Mouse (Mus musculus): Measurements from ENCODE around the gene A030005K14Rik. TPM values are rescaled to one million over a fixed set of nuclear protein-coding genes. Genes with fewer than 3 reads are reported as not detected.
A peak's percentile ranks its signal among the peaks of the same experiment; 100 is the strongest.

A030005K14Rik gene
- polyA plus RNA-seq, 1 experiment from 2014 or later = not detected

- H3K4me3 ChIP-seq = no peak overlapping the region
- ATAC-seq = no peak
- no peaks in the 10 kb centered on the region for H3K9me3 ChIP-seq (replicated peaks)
- no peak overlapping the region for H3K4me2 ChIP-seq
- H3K27ac ChIP-seq = no peak overlapping the region
- no peaks in the 10 kb centered on the region for H3K27me3 ChIP-seq
- H3K9ac ChIP-seq = no peak overlapping the region
- H3K36me3 ChIP-seq (ENCODE audit: poor library complexity, severe bottlenecking) = no peaks in the 10 kb centered on the region
- 89% methylated on average over 10 of the region's 10 CpGs for WGBS
- no peaks in the 10 kb centered on the region for H3K4me1 ChIP-seq
Observed at GRCm38 (mm10) chr1:83067205-83067604, 8.0 kb upstream of the A030005K14Rik start.

- H3K4me3 ChIP-seq = no peak overlapping the region
- no peaks in the 10 kb centered on the region for H3K36me3 ChIP-seq (ENCODE audit: poor library complexity, severe bottlenecking)
- ATAC-seq = no peak
- no peak overlapping the region for H3K27ac ChIP-seq
- H3K27me3 ChIP-seq = no peaks in the 10 kb centered on the region
- H3K4me2 ChIP-seq = no peak overlapping the region
- H3K9me3 ChIP-seq (replicated peaks) = no peaks in the 10 kb centered on the region
- H3K4me1 ChIP-seq = no peaks in the 10 kb centered on the region
- WGBS = 72% methylated on average over 4 of the region's 4 CpGs
- no peak overlapping the region for H3K9ac ChIP-seq
Observed at GRCm38 (mm10) chr1:83066577-83066976, 7.4 kb upstream of the A030005K14Rik start.

DNA sequence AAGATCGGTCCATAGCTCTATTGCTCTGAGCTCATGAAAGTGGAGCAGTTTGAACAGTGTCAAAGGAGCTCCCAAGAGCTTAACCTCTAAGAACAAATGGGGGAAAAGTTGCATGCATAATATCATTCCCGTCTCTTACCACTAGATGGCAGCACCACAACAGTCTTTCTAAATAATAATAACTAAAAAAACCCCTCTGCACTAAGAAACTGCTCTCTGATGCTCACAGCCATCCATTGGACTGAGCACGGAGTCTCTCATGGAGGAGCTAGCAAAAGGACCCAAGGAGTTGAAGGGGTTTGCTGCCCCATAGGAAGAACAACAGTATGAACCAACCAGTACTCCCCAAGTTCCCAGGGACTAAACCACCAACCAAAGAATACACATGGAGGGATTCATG is 5.7 kb upstream of the A030005K14Rik start:
- no peak overlapping the region for H3K9ac ChIP-seq
- no peaks in the 10 kb centered on the region for H3K27me3 ChIP-seq
- H3K4me2 ChIP-seq = no peak overlapping the region
- WGBS = 31% methylated on average over 3 of the region's 3 CpGs
- H3K4me3 ChIP-seq = no peak overlapping the region
- ATAC-seq = no peak; the same call in 1 of the 2 replicates
- H3K4me1 ChIP-seq = no peaks in the 10 kb centered on the region
- no peak overlapping the region for H3K27ac ChIP-seq
- no peaks in the 10 kb centered on the region for H3K36me3 ChIP-seq (ENCODE audit: poor library complexity, severe bottlenecking)
- H3K9me3 ChIP-seq (replicated peaks) = no peaks in the 10 kb centered on the region

- Histone ChIP-seq H3K27ac (no peak within 1 kb of the TSS), H3K4me3 (no peak within 1 kb of the TSS), H3K36me3 (ENCODE audit: poor library complexity, severe bottlenecking) (no peaks in the 10 kb centered on the region), H3K27me3 (no peaks in the 10 kb centered on the region), H3K9ac (no peak within 1 kb of the TSS), H3K9me3 (replicated peaks) (no peaks in the 10 kb centered on the region), H3K4me2 (no peak within 1 kb of the TSS), H3K4me1 (no peaks in the 10 kb centered on the region)
- ATAC-seq = no peak
- WGBS = 92% methylated on average over 4 of the region's 4 CpGs
Observed at GRCm38 (mm10) chr1:83060643-83061042, 1.5 kb upstream of the A030005K14Rik start, which contains the start of gene Krtap28-13. Gene Krtap28-13 (plus strand): TSS chr1:83060930.

DNA sequence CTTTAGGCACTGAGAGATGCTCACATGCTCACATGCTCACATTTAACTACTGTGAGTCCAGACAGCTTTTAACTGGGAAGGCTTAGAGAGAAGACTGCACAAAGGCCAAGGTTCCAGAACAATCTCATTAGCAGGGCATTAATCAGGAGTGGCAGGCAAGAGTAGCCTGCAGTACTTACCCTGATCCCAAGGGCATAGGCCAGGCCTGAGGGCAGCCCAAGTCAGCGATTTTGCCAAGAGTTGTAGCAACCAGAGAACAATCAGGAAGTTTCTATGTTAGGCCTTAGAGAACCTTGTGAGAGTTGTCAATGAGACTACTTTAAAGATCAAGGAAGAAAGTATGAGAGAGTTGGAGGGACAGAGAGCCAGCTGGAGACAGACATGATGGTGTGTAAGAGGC is 697 bp downstream of the A030005K14Rik start:
- Histone ChIP-seq H3K9ac (no peak overlapping the region), H3K36me3 (ENCODE audit: poor library complexity, severe bottlenecking) (no peaks in the 10 kb centered on the region), H3K27ac (no peak overlapping the region), H3K4me1 (no peaks in the 10 kb centered on the region), H3K4me2 (no peak overlapping the region), H3K4me3 (no peak overlapping the region), H3K27me3 (no peaks in the 10 kb centered on the region), H3K9me3 (replicated peaks) (no peaks in the 10 kb centered on the region)
- ATAC-seq = no peak
- WGBS = 84% methylated on average over 1 of the region's 1 CpGs

DNA sequence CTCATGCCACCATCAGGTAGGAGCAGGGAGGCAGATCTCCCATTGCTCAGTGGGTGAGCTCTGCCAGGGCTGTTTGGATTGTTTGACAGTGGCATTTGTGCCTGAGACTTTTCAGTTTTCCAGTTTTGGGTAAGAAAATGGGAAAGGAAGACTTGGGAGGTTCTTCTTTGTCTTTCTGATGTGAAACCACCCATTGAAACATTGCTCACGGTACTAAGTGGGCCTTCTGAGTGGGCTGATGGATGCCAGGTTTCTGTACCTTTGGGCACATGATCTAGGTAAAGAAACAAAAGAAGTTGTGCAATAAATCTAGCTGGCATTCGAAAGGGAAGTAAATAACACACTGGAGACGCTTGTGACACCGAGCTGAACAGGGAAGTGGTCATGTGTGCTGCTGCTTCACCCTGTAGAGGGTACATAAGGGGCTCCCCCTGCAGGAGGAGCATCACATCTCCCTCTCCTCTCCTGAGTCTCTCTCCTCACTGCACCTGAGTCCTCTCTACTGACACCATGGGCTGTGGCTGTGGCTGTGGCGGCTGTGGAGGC is 14.2 kb downstream of the A030005K14Rik start, which contains the start of gene Gm47969:
TSS of gene Gm47969 (plus strand) at position 51 of the 546 bp plus-strand sequence.
- Histone ChIP-seq H3K4me2 (no peak within 1 kb of the TSS), H3K9ac (no peak within 1 kb of the TSS), H3K4me1 (no peaks in the 10 kb centered on the region), H3K4me3 (no peak within 1 kb of the TSS), H3K36me3 (ENCODE audit: poor library complexity, severe bottlenecking) (no peaks in the 10 kb centered on the region), H3K27ac (no peak within 1 kb of the TSS), H3K9me3 (replicated peaks) (no peaks in the 10 kb centered on the region), H3K27me3 (no peaks in the 10 kb centered on the region)
- ATAC-seq = no peak
- 85% methylated on average over 5 of the region's 5 CpGs for WGBS

GRCm38 (mm10) chr1:83042380-83042779 is 16.8 kb downstream of the A030005K14Rik start, which contains the start of gene Krtap28-10:
Gene Krtap28-10 (minus strand): TSS chr1:83042480.
- no peak for ATAC-seq
- Histone ChIP-seq H3K4me3 (no peak within 1 kb of the TSS), H3K9me3 (replicated peaks) (no peaks in the 10 kb centered on the region), H3K4me2 (no peak within 1 kb of the TSS), H3K27me3 (no peaks in the 10 kb centered on the region), H3K36me3 (ENCODE audit: poor library complexity, severe bottlenecking) (no peaks in the 10 kb centered on the region), H3K27ac (no peak within 1 kb of the TSS), H3K4me1 (peaks cover 10% of the 10 kb centered on the region), H3K9ac (no peak within 1 kb of the TSS)
- WGBS = 93% methylated on average over 2 of the region's 2 CpGs

DNA sequence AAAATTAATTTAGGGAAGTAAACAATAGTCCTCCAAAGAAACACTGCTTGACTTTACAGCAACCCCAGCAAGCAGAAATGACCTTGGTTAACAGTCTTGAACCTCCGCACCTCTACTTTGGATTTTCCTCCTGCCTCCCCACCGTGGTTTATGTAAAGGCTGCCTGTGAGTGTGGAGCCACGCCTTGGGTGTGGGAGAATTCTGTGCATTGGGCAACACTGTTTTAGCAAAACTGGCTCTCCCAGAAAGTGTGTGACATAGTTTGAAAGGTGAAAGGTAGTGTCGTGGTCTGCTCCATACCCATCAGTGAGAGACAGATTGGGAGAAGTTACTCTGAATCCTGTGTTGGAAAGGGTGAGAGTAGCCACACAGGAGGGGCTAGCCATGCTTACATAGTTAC is 20.1 kb downstream of the A030005K14Rik start:
- peaks cover 10% of the 10 kb centered on the region for H3K4me1 ChIP-seq
- WGBS = 82% methylated on average over 4 of the region's 4 CpGs

DNA sequence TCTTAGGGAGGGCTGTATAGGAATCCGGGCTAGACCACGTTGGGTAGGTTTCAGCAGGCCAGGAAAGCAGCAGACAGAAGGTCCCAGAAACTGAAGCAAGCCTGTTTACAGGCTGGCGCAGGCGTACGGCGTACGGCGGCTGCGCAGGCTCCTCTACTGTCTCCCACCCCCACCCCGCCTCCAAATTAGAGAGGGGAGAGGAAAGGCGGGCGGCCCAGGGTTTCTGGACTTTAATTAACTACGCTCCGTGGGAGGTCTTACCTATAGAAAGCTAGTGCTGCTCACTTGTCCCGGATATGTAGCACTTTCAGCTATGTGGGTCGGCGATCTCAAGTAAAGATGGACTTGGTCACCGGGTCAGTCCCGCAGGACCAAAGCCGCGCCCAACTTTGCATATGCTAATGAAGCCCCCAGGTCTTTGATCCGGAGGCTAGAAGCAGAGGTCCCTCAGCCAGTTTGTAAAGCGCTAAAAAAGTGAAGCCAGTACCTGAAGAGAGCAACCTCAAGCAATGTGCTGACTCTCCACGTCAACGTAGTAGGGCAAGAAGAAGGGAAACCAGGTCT is 21.0 kb downstream of the A030005K14Rik start, which contains the start of gene Slc19a3:
TSS of gene Slc19a3 (minus strand) at position 340 of the 564 bp plus-strand sequence.
- no peaks in the 10 kb centered on the region for H3K27me3 ChIP-seq
- peak within 1 kb of the TSS; percentile 47 for H3K4me3 ChIP-seq
- peaks cover 10% of the 10 kb centered on the region for H3K4me1 ChIP-seq
- ATAC-seq = peak; percentile 96
- no peaks in the 10 kb centered on the region for H3K36me3 ChIP-seq (ENCODE audit: poor library complexity, severe bottlenecking)
- no peaks in the 10 kb centered on the region for H3K9me3 ChIP-seq (replicated peaks)
- under 1% methylated on average over 23 of the region's 25 CpGs for WGBS
- H3K27ac ChIP-seq = no peak within 1 kb of the TSS
- peak within 1 kb of the TSS; percentile 76 for H3K4me2 ChIP-seq
- peak within 1 kb of the TSS; percentile 58 for H3K9ac ChIP-seq

More for the DNA sequence above, 20.1 kb downstream of the A030005K14Rik start:
- Histone ChIP-seq H3K4me3 (no peak overlapping the region), H3K27me3 (no peaks in the 10 kb centered on the region), H3K4me2 (no peak overlapping the region), H3K36me3 (ENCODE audit: poor library complexity, severe bottlenecking) (no peaks in the 10 kb centered on the region), H3K27ac (no peak overlapping the region), H3K9ac (no peak overlapping the region), H3K9me3 (replicated peaks) (no peaks in the 10 kb centered on the region)
- ATAC-seq = no peak

- Histone ChIP-seq H3K4me3 (no peak overlapping the region), H3K9ac (no peak overlapping the region), H3K4me1 (peaks cover 10% of the 10 kb centered on the region), H3K27me3 (no peaks in the 10 kb centered on the region), H3K9me3 (replicated peaks) (no peaks in the 10 kb centered on the region), H3K4me2 (0 out of 2 replicates have a peak overlapping the region, but pooled peaks have one; percentile 76), H3K27ac (no peak overlapping the region), H3K36me3 (ENCODE audit: poor library complexity, severe bottlenecking) (no peaks in the 10 kb centered on the region)
- ATAC-seq = no peak
- 65% methylated on average over 11 of the region's 11 CpGs for WGBS
Observed at GRCm38 (mm10) chr1:83036892-83037667, 22.1 kb downstream of the A030005K14Rik start.

GRCm38 (mm10) chr1:83034509-83034908 is 24.7 kb downstream of the A030005K14Rik start:
- Histone ChIP-seq H3K27ac (no peak overlapping the region), H3K4me1 (peaks cover 10% of the 10 kb centered on the region), H3K36me3 (ENCODE audit: poor library complexity, severe bottlenecking) (no peaks in the 10 kb centered on the region), H3K9ac (no peak overlapping the region), H3K9me3 (replicated peaks) (no peaks in the 10 kb centered on the region), H3K4me2 (no peak overlapping the region), H3K4me3 (no peak overlapping the region), H3K27me3 (no peaks in the 10 kb centered on the region)
- ATAC-seq = no peak
- WGBS = 80% methylated on average over 5 of the region's 5 CpGs

DNA sequence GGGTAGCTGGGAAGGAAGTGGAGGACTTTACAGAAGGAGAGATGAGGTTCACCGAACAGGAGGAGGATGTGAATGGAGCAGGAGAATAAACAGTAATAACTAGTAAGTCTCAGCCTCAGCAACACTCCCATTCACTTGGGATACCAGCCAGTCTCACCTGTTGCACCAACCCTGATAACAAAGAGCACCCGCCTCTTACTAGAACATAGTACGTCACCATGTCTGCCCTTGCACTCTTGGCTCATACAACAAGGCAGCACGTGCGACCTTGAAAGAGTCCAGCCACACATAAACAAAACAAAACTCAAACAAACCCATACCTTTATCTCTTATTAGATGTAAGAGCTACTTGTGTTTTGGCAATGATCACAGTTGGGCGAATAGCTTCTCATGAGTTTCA is 26.7 kb downstream of the A030005K14Rik start:
- Histone ChIP-seq H3K27ac (no peak overlapping the region), H3K4me3 (no peak overlapping the region), H3K9ac (no peak overlapping the region), H3K36me3 (ENCODE audit: poor library complexity, severe bottlenecking) (no peaks in the 10 kb centered on the region), H3K9me3 (replicated peaks) (no peaks in the 10 kb centered on the region), H3K4me2 (no peak overlapping the region), H3K4me1 (0 out of 2 replicates have a peak, but pooled peaks cover under 1% of the 10 kb centered on the region), H3K27me3 (no peaks in the 10 kb centered on the region)
- no peak for ATAC-seq
- 91% methylated on average over 6 of the region's 6 CpGs for WGBS
